Mouse (Mus musculus) left cerebral cortex, postnatal 25 days (tissue): ENCODE measurements around the gene Dusp2. TPM values are rescaled to one million over a fixed set of nuclear protein-coding genes. Genes with fewer than 3 reads are reported as not detected.

Experiments
- DNase-seq, 2 experiments: peaks; one replicate each; pipeline ENCODE4 v3.0.0; 2022; ENCODE audit warnings: low spot score in 2 of 2, mixed read lengths in 1 of 2
- intact Hi-C: fragments of 180-260 bp; cut with DNase I; formaldehyde crosslinking; loops from one replicate; pipeline ENCODE4 v1.15.1; 2025
- total RNA-seq, 2 experiments: library from RNA; stranded (reverse); gene quantifications; 2 replicates each; pipeline ENCODE4 v1.2.3; 2021

Dusp2 gene
- total RNA-seq, 2 experiments from 2014 or later: 2.3 to 2.8 TPM

DNA sequence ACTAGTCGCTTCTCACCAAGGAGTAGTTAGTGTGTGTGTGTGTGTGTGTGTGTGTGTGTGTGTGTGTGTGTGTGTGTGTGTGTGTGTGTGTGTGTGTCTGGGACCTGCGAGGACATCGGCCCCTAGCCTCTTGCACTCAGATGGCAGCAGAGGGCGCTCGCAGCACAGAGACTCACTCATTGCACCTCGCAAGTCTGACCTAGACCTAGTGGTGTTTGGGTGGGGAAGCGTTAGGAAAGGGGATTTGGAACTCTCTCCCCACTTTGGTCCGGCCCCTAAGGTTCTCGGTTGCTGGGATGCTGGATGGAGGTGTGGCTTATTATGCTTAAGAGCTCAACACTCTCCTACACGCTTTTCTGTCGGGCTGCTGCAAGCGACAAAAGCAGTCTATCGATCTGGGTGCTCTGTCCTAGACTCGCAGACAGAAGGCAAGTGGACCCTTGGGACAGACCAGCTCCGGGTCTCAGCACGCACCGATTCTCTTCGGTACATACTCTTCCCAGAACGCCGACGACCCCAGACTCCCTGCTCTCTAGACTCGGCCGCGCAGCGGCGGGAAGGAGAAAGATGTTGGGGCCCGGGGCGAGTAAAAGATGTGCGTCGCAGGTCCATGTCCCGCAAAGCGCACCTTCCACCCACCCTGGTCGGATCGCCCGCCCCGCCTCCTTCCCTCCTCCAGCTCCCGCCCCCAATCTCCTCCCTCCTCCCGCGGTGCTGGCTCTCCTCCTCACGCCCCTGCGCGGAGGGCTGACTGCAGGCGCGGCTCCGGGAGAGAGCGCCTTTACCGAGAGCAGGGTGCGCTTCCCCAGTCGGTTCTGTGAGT lies 26.7 kb downstream of the Dusp2 start, which contains the start of gene Adra2b:
Gene Adra2b (plus strand): TSS at position 750 of the 823 bp plus-strand sequence.
- peak; percentile 84 for DNase-seq
- intact Hi-C loops: loop anchor here (1.0 to 5.0 kb wide), 4 partner anchors 35 to 196 kb away; no protein-coding TSS in a partner anchor

DNA sequence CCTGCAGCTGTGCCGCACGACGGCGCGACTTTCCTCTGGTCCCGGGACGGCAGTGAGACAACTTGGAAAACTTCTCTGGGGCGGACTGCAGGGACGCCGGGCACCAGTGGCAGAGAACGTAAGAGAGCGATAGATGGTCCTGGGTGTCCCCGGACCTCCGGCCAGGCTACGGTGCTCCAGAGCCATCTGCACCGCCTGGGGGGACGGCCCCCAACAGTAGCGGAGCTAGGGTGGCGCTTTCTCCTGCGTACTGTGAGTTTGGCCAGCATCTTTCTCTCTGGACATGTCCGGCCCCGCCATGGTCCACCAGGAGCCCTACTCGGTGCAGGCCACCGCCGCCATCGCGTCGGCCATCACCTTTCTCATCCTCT lies 27.3 kb downstream of the Dusp2 start:
- no peak for DNase-seq
- intact Hi-C loops: loop anchor here (2.0 to 5.0 kb wide), 2 partner anchors 34 to 196 kb away; no protein-coding TSS in a partner anchor

DNA sequence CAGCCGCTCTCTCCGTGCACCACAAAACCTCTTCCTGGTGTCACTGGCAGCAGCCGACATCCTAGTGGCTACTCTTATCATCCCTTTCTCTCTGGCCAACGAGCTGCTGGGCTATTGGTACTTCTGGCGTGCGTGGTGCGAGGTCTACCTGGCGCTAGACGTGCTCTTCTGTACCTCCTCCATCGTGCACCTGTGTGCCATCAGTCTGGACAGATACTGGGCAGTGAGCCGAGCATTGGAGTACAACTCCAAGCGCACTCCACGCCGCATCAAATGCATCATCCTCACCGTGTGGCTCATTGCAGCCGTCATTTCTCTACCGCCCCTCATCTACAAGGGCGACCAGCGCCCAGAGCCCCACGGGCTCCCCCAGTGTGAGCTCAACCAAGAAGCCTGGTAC lies 27.7 kb downstream of the Dusp2 start:
- peak in 1 of 2 experiments; percentile 9 for DNase-seq
- intact Hi-C loops: loop anchor here (2.0 to 5.0 kb wide), 2 partner anchors 34 to 195 kb away; no protein-coding TSS in a partner anchor

DNA sequence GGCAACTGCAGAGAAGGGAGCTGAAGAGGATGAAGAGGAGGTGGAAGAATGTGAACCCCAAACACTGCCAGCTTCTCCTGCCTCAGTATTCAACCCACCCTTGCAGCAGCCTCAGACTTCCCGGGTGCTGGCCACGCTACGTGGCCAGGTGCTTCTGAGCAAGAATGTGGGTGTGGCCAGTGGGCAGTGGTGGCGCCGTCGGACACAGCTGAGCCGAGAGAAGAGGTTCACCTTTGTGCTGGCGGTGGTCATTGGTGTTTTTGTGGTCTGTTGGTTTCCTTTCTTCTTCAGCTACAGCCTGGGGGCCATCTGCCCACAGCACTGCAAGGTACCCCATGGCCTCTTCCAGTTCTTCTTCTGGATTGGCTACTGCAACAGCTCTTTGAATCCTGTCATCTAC lies 28.5 kb downstream of the Dusp2 start:
- no peak for DNase-seq
- intact Hi-C loops: loop anchor here (5.0 kb wide), 1 partner anchor 33 kb away; no protein-coding TSS in a partner anchor

DNA sequence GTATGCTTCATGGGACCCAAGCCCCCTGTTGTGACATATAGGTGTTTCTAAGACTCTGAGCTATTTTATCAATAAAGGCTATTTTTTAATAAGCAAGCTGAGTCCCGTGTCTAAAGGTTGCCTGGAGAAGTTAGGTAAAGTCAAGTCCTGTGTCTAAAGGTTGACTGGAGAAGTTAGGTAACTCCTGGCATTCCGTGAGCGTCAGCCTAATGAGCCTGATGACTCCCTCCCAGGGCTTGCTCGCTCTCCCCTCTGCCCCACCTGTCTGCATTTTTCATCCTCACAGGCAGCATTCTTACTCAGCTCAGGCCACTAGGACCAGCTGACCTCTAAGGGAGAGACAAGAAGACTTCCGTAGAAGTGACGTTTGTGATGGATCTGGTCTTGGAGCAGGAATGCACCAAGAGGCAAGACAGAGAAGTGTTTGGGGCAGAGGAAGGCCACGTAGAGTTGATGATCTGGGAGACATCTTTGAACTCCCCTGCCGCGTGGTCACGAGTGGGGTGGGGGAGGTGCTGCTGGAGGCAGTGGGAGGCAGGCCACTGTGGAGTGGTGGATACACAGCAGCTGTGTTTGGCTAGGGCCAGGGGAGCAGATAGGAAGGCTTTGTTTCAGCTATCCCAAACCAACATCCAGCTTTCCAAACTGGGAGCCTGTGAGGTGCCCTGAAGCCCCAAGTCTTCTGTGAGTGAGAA lies 31.3 kb downstream of the Dusp2 start:
- DNase-seq: no peak
- intact Hi-C loops: no loop called here

DNA sequence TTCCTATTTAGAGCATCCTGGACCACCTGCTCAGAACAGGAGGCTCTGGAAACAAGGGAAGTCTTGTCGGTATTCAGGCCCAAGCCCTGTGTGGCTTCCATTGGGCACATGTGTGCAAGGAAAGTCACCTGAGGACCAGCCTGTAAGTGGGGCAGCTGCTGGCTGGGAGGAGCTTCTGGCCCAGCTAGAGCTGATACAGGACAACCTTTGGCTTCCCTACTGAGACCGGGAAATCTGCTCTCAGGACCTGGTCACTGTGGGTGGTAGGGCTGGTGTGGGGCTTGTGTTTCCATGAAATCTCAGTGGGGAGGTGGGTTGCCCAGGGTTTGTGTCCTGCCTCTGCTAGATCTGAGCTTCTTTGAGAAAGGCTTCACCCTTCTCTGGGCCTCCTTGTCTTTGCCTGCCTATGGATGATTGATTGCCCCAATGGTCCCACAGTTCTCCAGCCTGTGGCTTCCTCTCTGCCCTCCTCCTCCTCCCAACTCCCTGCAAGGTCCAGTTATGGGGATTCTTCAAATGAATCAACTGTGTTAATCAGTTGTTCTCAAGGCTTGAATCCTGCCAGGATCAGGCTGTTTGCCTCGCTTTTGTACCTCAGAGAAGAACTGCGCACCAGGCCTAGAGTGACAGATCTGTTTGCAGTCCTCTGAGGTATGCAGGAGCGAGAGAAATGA lies 33.9 kb downstream of the Dusp2 start:
- no peak for DNase-seq
- intact Hi-C loops: no loop called here

DNA sequence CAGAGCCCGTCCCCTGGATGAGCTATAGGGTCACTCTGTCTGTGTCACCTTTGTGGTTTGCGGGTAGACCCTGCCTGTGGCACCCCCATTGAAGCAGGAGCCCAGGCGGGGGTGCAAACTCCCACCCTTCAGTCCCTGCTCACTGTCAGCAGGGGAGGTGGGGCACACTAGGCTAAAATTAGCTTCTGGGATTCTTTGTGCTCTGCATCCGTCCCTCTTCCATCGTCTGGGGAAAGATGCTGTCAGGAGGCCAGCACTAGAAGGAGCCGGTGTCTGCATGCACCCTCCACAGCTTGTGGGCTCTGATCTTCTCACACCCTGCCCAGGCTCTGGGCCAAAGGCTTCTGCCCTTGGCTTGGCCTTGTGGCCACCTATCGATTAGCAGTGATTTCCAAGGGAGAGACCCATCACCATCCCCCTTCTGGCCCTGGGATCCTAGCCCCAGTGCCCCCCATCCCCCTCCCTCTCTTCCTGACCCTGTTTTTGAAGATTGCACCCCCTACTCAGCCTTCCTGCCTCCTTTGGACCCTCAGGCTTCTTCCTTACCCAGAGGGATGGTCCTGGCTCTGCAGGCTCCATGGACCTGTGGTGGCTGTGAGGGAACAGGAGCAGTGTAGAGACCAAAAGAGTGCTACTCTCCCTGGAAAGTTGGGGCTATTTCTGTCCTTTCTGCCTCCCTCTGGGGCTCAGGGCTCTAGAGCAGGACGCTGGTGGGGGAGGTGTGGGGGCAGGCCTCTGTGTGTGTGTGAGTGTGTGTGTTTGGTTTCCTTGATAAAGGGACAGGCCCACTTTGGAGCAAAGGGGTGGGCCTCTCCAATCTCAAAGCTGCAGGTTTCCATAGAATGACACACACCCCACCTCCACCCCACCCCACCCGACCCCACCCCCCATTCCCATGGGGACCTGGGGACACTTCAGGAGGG lies 34.9 kb downstream of the Dusp2 start:
- DNase-seq: peak in 1 of 2 experiments; percentile 11
- intact Hi-C loops: no loop called here

DNA sequence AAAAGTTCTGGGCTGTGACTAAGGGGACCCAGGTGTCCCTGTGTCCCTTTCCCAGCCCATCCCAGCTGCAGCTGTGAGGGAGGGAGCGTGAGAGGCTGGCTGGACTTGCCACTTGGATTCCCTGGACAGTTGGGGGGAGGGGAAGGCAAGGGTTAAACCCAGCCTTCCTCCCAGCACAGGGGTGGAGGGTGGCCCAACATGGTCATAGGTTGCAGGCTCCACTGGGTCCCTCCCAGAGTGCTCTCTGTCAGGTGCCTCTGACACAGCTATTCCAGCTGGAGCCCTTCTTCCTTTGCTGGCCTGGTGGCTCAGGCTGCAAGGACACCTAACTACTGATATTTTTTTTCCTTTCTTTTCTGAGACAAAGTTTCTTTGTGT lies 35.5 kb downstream of the Dusp2 start:
- intact Hi-C loops: no loop called here
- DNase-seq: no peak

DNA sequence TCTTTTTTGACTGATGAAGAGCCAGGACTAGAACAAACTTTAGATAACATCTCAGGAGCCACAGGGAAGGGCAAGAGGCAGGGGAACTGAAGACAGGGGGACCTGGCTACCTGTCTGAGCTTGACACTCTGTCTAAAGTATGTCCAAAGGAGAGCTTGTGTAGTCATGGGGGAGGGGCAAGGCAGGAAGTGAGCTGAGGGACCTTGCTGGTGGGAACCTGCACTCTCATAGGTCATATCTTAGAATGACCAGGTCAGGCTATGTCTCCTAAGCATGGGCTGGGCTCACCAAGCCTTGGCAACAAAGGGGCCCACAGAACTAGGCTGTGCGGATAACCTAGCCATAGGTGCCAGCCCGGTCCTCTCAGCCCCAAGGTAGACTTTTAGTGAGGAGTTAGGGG lies 36.1 kb downstream of the Dusp2 start:
- intact Hi-C loops: no loop called here
- no peak for DNase-seq

DNA sequence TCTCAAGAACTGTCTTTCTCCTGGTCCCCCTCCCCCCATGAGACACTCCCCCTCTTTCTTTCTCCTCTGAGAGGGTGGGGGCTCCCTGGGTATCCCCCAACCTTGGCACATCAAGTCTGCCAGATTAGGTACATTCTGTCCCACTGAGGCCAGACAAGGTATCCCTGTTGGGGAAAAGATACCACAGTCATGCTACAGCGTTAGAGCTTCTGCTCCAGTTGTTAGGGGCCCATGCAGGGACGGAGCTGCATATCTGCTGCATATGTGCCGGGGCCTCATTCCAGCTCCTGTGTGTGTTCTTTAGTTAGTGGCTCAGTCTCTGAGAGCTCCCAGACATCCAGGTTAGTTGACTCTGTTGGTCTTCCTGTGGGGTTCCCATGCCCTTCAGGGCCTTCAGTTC lies 38.2 kb downstream of the Dusp2 start:
- intact Hi-C loops: no loop called here
- DNase-seq: no peak

DNA sequence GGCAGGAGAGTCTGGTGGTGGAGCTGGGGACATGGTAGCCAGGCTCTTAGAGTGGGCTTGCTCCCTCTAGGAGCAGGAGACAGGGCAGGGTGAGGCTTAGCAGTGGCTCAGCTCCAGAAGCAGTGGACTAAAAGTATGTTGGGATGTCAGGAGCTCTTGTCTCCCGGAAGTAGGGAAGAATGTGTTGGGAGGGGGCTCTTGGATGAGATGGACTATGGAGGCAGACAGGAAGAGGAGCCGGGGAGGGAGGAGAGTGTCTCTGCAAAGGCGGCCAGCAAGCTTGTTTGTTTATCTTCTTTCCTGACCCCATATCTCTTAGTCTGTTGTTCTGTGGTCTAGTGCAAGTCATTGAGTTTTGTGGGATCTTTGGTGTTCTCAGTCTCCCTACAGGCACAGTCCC lies 39.1 kb downstream of the Dusp2 start:
- DNase-seq: no peak
- intact Hi-C loops: no loop called here

DNA sequence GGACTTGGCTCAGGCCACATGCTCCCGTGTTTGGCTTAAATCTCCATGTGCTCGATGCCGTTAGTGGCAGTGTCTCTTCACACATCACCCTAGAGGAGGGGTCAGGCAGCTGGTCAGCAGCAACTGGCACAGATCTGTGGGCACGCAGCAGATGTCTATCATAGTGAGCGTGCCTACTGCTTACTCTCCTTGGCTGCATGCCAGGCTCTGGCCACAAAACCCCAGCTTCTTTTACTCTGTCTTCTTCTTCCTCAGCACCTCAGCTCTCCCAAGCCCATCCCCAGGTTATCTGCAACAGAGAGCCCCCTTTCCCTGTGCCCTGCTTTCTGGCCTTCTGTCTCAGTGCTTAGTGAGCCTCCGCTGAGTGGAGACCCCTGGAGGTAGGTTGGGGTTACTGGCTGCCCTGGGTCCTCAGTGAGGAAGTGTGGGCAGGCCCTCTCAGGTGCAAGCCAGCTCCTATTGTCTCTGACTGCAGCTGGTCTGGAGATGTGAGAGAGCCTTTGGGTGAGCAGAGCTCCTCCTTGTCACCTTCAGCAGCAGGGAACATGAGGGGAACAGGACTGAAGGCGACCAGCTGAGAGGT lies 39.9 kb downstream of the Dusp2 start:
- intact Hi-C loops: no loop called here
- no peak for DNase-seq

DNA sequence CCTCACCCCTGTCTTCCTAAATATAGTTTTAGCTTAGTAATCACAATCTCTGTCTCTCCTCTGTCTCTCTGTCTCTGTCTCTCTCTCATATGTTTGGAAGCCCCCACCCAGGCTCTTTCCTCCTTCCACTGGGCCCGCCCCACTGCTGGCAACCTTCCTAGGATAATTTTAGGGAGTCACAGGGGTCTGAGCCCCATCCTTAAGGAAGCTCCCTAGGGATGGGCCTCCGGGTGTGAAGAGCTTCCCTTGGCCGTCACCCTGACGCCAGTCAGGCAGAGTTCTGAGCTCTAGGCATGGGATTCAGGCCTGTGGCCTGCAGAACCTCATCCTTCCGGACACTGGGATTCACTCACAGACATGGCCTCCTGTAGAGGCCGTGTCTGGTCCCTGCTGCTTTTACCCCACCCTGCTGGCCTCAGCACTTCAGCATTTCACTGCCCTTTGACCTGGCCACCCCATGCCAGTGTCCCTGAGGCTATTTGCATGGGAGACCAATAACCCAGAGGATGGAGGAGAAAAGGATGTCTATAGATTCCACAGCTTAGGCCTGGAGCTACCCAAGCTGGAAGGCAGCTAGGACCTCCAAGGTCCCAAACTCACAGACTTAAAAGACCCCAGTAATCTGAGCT lies 40.6 kb downstream of the Dusp2 start:
- intact Hi-C loops: no loop called here
- DNase-seq: no peak

DNA sequence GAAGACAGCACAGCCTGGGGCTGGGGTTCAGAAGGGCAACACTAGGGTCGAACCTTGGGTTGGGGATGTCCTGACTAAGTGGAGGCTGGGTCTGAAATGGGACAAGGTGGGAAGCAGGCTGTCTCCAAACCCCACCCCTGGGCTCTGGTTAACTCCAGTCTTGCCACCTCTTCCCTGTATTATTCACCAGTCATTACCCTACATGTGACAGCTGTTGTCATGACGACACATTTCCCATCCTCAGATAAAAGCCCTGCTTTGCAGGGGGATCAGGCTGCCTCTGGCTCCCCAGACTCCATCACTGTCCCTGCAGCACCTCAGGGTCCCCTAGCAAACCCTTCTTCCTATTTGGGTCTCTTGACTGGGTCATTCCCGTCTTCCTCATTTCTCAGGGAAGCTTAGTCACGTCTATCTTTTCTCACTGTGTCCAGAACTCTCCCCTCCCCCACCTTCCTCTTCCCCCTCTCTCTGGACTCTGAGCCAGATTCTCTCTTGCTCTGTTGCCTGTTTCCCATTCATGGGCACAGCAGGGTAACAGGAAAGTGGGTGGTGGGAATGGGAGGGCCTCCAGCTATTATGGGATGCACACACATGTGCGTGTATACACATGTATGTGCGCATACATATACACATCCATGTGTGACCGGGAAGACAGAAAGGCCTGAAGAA lies 42.1 kb downstream of the Dusp2 start:
- no peak for DNase-seq
- intact Hi-C loops: no loop called here

DNA sequence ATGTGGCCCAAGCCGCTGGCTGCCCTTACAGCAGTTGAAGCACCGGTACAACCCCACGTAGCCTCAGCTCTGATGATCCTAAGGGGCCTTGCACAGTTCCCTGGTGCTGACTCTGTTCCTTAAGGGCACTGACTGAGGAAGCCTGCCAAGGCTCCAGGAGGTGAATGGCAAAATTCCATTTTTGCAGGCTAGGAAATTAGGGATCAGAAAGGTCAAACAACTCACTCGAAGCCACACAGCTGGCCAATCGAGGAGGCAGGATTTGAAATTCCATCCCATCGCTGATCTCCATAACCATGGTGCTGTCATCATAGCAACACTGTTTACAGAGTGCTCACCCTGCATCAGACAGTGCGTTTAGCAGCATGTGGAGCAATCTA lies 42.6 kb downstream of the Dusp2 start:
- DNase-seq: no peak
- intact Hi-C loops: no loop called here

DNA sequence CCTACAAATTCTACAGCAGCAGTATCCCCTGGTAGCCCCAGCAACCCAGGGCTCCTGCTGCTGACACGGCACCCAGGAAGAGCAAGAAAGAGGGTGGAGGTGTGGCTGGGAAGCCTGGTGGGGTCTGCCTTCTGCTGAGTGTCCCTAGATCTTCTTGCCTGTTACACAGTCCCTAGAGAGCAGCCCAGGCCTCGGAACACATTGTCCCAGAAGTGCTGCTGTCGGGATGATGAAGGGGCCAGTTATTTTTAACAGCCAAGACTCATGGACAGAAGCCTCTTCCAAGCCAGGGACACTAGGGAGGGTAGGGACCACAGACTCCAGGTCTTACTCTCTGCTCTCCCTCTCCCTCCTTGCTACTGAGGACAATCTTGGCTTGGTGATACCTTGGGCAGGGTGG lies 43.3 kb downstream of the Dusp2 start:
- intact Hi-C loops: no loop called here
- DNase-seq: no peak

DNA sequence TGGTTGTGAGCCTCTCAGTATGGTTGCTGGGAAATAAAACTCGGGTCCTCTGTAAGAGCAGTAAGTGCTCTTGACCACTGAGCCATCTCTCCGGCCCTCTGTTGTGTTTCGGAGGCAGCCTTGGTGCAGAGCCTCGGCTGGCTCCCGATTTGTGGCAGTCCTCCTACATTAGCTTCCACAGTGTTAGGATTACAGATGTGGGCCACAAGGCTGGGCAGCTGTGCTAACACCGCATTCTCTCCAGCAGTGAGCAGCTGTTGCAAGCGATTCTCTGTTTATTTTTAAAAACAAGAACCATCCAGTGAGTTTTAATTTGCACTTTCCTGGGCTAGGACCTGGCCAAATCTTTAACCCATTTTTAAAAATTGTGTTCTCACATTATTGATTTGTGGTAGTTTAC lies 47.9 kb downstream of the Dusp2 start:
- DNase-seq: no peak
- intact Hi-C loops: no loop called here

DNA sequence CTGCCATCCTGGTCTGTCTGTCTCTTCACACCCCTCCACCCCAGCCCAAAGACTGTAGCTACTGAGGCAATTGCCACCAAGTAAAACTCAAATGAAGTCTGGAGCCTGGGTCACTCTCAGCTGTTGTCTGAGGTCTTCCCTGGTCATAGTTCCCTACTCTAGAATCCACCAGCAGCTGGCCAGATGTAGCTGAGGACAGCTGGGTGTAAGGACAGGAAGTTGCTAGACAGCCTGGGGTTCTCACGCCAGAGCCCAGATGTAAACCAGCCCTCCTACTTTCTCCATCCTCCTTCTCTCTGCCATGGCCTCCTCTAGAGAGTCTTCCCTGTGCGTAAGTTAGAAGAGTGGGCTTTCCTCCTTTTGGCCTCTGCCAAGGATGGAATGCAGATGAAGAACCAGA lies 51.6 kb downstream of the Dusp2 start:
- intact Hi-C loops: no loop called here
- no peak for DNase-seq
